Mouse (Mus musculus): ENCODE data around the gene Slc38a2.

- TF ChIP-seq POLR2A (IDR thresholded peaks at IDR 0.05; ENCODE audit: insufficient read depth, low read depth, low read length) (no peak), CTCF (IDR thresholded peaks at IDR 0.05) (no peak), EP300 (IDR thresholded peaks at IDR 0.05; ENCODE audit: insufficient read depth, low read depth, low read length) (no peak)
These were observed 59.9 kb downstream of the Slc38a2 start for GRCm38 (mm10) chr15:96639630-96640029.
